Mouse (Mus musculus) stomach, postnatal 0 days (tissue): Measurements from ENCODE around the gene Fgfr2.

Experiments
- CTCF ChIP-seq: IDR thresholded peaks from 2 replicates; pipeline ENCODE4 v1.5.1; 2016; ENCODE audit warnings: antibody characterized with exemption, low read depth, mild to moderate bottlenecking, moderate library complexity
- EP300 ChIP-seq: optimal IDR thresholded peaks from 2 replicates; pipeline ENCODE3; 2016; ENCODE audit warnings: antibody characterized with exemption

DNA sequence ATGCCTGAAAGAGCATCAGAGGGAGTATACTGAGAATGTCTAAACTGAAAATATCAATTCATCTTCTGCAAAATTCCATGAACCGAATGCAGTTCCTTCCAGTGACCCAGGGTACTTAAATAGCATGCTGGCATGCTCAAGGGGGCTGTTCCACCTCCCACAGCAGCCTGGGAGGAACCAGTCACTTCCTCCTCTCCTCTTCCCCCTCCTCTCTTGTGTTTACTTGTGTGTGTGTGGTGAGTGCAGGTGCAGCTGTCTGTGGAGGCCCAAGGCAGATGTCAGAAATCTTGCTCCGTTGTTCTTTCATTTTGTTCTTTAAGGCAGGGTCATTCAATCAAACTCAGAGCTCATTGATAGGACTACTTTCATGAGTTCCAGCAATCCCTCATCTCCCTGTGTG lies 1954.1 kb downstream of the Fgfr2 start:
- TF ChIP-seq CTCF (no peak), EP300 (no peak)
